Mouse (Mus musculus): ENCODE measurements at regions not wholly inside any gene's neighbourhood (a gene's known extent, or its start where the extent isn't known, plus 50 kb on each side); places are given as distances from the start of the nearest gene placed in this dataset.

GRCm38 (mm10) chr7:59080109-59080508 is 148.4 kb upstream of the Ube3a start:
- DNase-seq (ENCODE audit: low spot score in 2 of 2), result peak; percentile 4 to 18
